Mouse (Mus musculus): ENCODE data around the gene Mb. TPM values are rescaled to one million over a fixed set of nuclear protein-coding genes. Genes with fewer than 3 reads are reported as not detected.

The Mb gene
- 1,000 to 10,000 TPM; 5,214 to 6,251 TPM for total RNA-seq (2021)
- long read RNA-seq, experiment 1, transcript Mb-203 (3 exons, 1,104 nt) = major isoform, 156 of 305 reads
- long read RNA-seq, experiment 1, transcript Mb-201 (4 exons, 550 nt) = minor isoform, 21 of 305 reads
- long read RNA-seq, experiment 1, partial matches to known transcripts = 5 of 305 reads
- long read RNA-seq, experiment 1, other reads (novel, unspliced or antisense) = 123 of 305 reads
- long read RNA-seq, experiment 2, transcript Mb-203 (3 exons, 1,104 nt) = major isoform, 198 of 395 reads
- long read RNA-seq, experiment 2, transcript Mb-201 (4 exons, 550 nt) = minor isoform, 26 of 395 reads
- long read RNA-seq, experiment 2, partial matches to known transcripts = 11 of 395 reads
- long read RNA-seq, experiment 2, other reads (novel, unspliced or antisense) = 158 of 395 reads

- no peak for DNase-seq (ENCODE audit: low spot score)
These were observed at the start of gene Mb for GRCm38 (mm10) chr15:77050570-77050969. Mb (minus strand) TSS chr15:77050670.

GRCm38 (mm10) chr15:77099756-77100155 lies 49.3 kb upstream of the Mb start:
- no peak for DNase-seq (ENCODE audit: low spot score)

- no peak for DNase-seq (ENCODE audit: low spot score)
These were observed 46.9 kb upstream of the Mb start for GRCm38 (mm10) chr15:77097358-77097757.

GRCm38 (mm10) chr15:77095216-77095615 lies 44.7 kb upstream of the Mb start:
- DNase-seq (ENCODE audit: low spot score) = no peak

GRCm38 (mm10) chr15:77094431-77094830 lies 44.0 kb upstream of the Mb start:
- no peak for DNase-seq (ENCODE audit: low spot score)

- DNase-seq (ENCODE audit: low spot score) = no peak
These were observed 40.9 kb upstream of the Mb start for GRCm38 (mm10) chr15:77091394-77091793.

- DNase-seq (ENCODE audit: low spot score) = no peak
These were observed 40.1 kb upstream of the Mb start for GRCm38 (mm10) chr15:77090531-77090930.

GRCm38 (mm10) chr15:77089249-77089648 lies 38.8 kb upstream of the Mb start:
- DNase-seq (ENCODE audit: low spot score) = no peak

GRCm38 (mm10) chr15:77086488-77086887 lies 36.0 kb upstream of the Mb start:
- DNase-seq (ENCODE audit: low spot score) = no peak

- no peak for DNase-seq (ENCODE audit: low spot score)
These were observed 35.3 kb upstream of the Mb start for GRCm38 (mm10) chr15:77085818-77086217.

- DNase-seq (ENCODE audit: low spot score) = peak; percentile 15
These were observed 31.0 kb upstream of the Mb start for GRCm38 (mm10) chr15:77081454-77081853.

- DNase-seq (ENCODE audit: low spot score) = no peak
These were observed 30.3 kb upstream of the Mb start for GRCm38 (mm10) chr15:77080684-77081254.

- DNase-seq (ENCODE audit: low spot score) = peak; percentile 71
These were observed 29.5 kb upstream of the Mb start for GRCm38 (mm10) chr15:77079890-77080361.

GRCm38 (mm10) chr15:77079256-77079822 lies 28.9 kb upstream of the Mb start:
- peak; percentile 26 for DNase-seq (ENCODE audit: low spot score)

GRCm38 (mm10) chr15:77078786-77079185 lies 28.3 kb upstream of the Mb start:
- DNase-seq (ENCODE audit: low spot score) = no peak

GRCm38 (mm10) chr15:77077906-77078305 lies 27.4 kb upstream of the Mb start:
- DNase-seq (ENCODE audit: low spot score) = no peak

GRCm38 (mm10) chr15:77076523-77076922 lies 26.1 kb upstream of the Mb start:
- peak; percentile 70 for DNase-seq (ENCODE audit: low spot score)

GRCm38 (mm10) chr15:77072556-77073163 lies 22.2 kb upstream of the Mb start:
- no peak for DNase-seq (ENCODE audit: low spot score)

GRCm38 (mm10) chr15:77071501-77071900 lies 21.0 kb upstream of the Mb start:
- DNase-seq (ENCODE audit: low spot score) = no peak

GRCm38 (mm10) chr15:77070745-77071268 lies 20.3 kb upstream of the Mb start:
- no peak for DNase-seq (ENCODE audit: low spot score)

- DNase-seq (ENCODE audit: low spot score) = no peak
These were observed 18.5 kb upstream of the Mb start for GRCm38 (mm10) chr15:77069019-77069418.

- no peak for DNase-seq (ENCODE audit: low spot score)
These were observed 18.0 kb upstream of the Mb start for GRCm38 (mm10) chr15:77068439-77068861.

All from gastrocnemius, adult 18-20 months (tissue).